Mouse (Mus musculus) embryonic facial prominence, embryonic 14.5 days (tissue): ENCODE measurements around the gene Hist2h2aa2. TPM values are rescaled to one million over a fixed set of nuclear protein-coding genes. Genes with fewer than 3 reads are reported as not detected.
A peak's percentile ranks its signal among the peaks of the same experiment; 100 is the strongest.
"Not testable (repeated sequence)": the region's sequence is repeated elsewhere in the genome, so short reads cannot be mapped to it uniquely, and the experiment has no call there.

Experiments
- ATAC-seq: fragments of 200-750 bp; cut with Nextera tagmentation; 2 replicates; pipeline ENCODE4 v1.8.0; 2017; ENCODE audit warnings: low read depth, moderate number of reproducible peaks, moderate TSS enrichment
- DNase-seq: peaks from one replicate; pipeline ENCODE4 v3.0.0-alpha.2; 2015; ENCODE audit warnings: low spot score
- H3K27ac ChIP-seq: fragments of 300-500 bp; sonication (generic); replicated peaks from 2 replicates; pipeline ENCODE4 v1.5.1; 2014; ENCODE audit warnings: low read depth, mild to moderate bottlenecking, low read length, moderate library complexity
- H3K27me3 ChIP-seq: fragments of 300-500 bp; sonication (generic); replicated peaks from 2 replicates; pipeline ENCODE4 v1.6.1; 2014; ENCODE audit warnings: low read length; ENCODE audit not compliant: control insufficient read depth, insufficient read depth
- H3K36me3 ChIP-seq: fragments of 300-500 bp; sonication (generic); 2 replicates; pipeline ENCODE4 v1.6.1; 2014; ENCODE audit warnings: low read length, mixed read lengths; ENCODE audit not compliant: control insufficient read depth, insufficient read depth
- H3K4me1 ChIP-seq: fragments of 300-500 bp; sonication (generic); 2 replicates; pipeline ENCODE4 v1.6.1; 2014; ENCODE audit warnings: antibody characterized with exemption, low read length; ENCODE audit not compliant: control insufficient read depth, insufficient read depth
- H3K4me2 ChIP-seq: fragments of 300-500 bp; sonication (generic); 2 replicates; pipeline ENCODE4 v1.6.1; 2014; ENCODE audit warnings: low read depth, mild to moderate bottlenecking, low read length, moderate library complexity, mixed read lengths
- H3K4me3 ChIP-seq: fragments of 300-500 bp; sonication (generic); 2 replicates; pipeline ENCODE4 v1.5.1; 2014; ENCODE audit warnings: low read depth, mild to moderate bottlenecking, low read length
- H3K9ac ChIP-seq: fragments of 300-500 bp; sonication (generic); 2 replicates; pipeline ENCODE4 v1.6.1; 2014; ENCODE audit warnings: low read depth, mild to moderate bottlenecking, low read length, moderate library complexity, mixed read lengths
- H3K9me3 ChIP-seq: fragments of 300-500 bp; sonication (generic); 2 replicates; pipeline ENCODE4 v1.6.1; 2016; ENCODE audit warnings: low read length; ENCODE audit not compliant: control insufficient read depth
- WGBS: fragments of 180-500 bp; shearing (Covaris S2); extraction: QIAGEN DNeasy Blood & Tissue Kit; methylation state at CpG from one replicate; pipeline ENCODE4 v1.1.7; 2014; 5-methylcytosine and 5-hydroxymethylcytosine counted together
- polyA plus RNA-seq: library from polyadenylated mRNA; unstranded; fragments of >200 nt; fragmentation: Nextera tagmentation; extraction: Ambion mirVana; gene quantifications from 2 replicates; pipeline ENCODE4 v1.2.1, GENCODE M21; 2014

The Hist2h2aa2 gene
- polyA plus RNA-seq, 1 experiment from 2014 or later = 57.6 TPM

GRCm38 (mm10) chr3:96269511-96270474 is 29.7 kb upstream of the Hist2h2aa2 start, which contains the start of gene Hist2h2bb:
Gene Hist2h2bb (plus strand): TSS chr3:96269752.
- H3K36me3 ChIP-seq = no peaks in the 10 kb centered on the region
- peak within 1 kb of the TSS; percentile 79 for H3K4me2 ChIP-seq
- H3K27ac ChIP-seq = peak within 1 kb of the TSS; percentile 98
- H3K4me1 ChIP-seq = peaks cover 5% of the 10 kb centered on the region
- no peaks in the 10 kb centered on the region for H3K27me3 ChIP-seq
- DNase-seq (peak; percentile 100), ATAC-seq (peak; percentile 95)
- peak within 1 kb of the TSS; percentile 80 for H3K9ac ChIP-seq
- H3K9me3 ChIP-seq = no peaks in the 10 kb centered on the region
- under 1% methylated on average over 45 of the region's 45 CpGs for WGBS
- H3K4me3 ChIP-seq = peak within 1 kb of the TSS; percentile 50

GRCm38 (mm10) chr3:96268776-96269378 is 28.8 kb upstream of the Hist2h2aa2 start:
- H3K4me3 ChIP-seq = peak overlapping the region; percentile 50
- H3K9me3 ChIP-seq, H3K27me3 ChIP-seq, DNase-seq, H3K36me3 ChIP-seq: not testable (repeated sequence)
- peaks cover 14% of the 10 kb centered on the region for H3K4me1 ChIP-seq
- peak overlapping the region; percentile 98 for H3K27ac ChIP-seq
- WGBS = under 1% methylated on average over 8 of the region's 44 CpGs
- peak overlapping the region; percentile 79 for H3K4me2 ChIP-seq
- peak; percentile 5 for ATAC-seq
- H3K9ac ChIP-seq = peak overlapping the region; percentile 71

DNA sequence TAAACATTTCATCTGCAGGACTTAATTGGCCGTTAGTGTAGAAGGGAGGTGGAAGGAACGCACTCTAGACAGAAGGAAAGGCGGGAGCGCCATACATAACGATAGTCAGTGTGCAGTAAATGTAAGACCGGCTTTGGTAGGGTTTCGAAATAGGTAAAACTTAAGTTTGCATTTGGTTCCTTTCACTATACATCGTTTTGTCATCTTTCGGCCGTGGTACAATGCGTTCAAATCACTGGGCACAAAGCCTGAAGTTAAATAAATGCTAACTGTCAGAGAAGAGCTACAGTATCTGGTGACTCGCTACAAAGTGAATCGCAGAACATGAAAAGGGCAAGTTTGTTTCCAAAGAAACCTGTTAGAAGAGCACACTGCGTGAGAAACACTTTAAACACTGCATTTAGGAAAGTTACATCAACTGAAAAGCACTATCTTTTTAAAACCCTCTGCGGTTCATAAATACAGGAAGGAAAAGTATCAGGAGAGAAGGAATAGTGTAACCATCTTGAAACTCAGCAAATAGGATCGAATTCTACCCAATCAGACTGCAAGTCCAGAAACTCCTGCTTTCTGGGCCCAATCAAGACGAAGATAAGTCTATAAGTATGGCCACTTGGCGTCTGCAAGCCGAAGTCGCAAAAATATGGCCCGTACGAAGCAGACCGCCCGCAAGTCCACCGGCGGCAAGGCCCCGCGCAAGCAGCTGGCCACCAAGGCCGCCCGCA is 28.1 kb upstream of the Hist2h2aa2 start, which contains the start of gene Hist2h3b:
Hist2h3b (plus strand) TSS at position 604 of the 725 bp plus-strand sequence.
- Histone ChIP-seq H3K9me3 (no peaks in the 10 kb centered on the region), H3K36me3 (no peaks in the 10 kb centered on the region), H3K4me2 (peak within 1 kb of the TSS; percentile 79), H3K4me1 (peaks cover 15% of the 10 kb centered on the region), H3K27ac (peak within 1 kb of the TSS; percentile 98), H3K27me3 (no peaks in the 10 kb centered on the region), H3K9ac (peak within 1 kb of the TSS; percentile 71), H3K4me3 (peak within 1 kb of the TSS; percentile 50)
- ATAC-seq (peak; percentile 72), DNase-seq (peak; percentile 97)
- WGBS = 24% methylated on average over 28 of the region's 30 CpGs

DNA sequence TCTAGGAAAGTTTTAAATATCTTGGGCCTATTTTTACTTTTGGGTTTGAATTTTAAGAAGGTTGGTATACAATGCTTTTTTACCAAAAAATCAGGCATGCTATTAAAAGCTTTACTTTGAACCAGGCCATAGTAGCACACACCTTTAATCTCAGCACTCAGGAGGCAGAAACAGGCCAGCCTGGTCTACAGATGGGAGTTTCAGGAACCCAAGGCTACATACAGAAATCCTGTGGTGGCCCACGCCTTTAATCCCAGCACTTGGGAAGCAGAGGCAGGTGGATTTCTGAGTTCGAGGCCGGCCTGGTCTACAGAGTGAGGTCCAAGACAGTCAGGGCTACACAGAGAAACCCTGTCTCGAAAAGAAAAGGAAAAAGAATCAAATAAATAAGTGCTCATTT is 27.5 kb upstream of the Hist2h2aa2 start:
- H3K27me3 ChIP-seq = no peaks in the 10 kb centered on the region
- no peak overlapping the region; the same call in 1 of the 2 replicates for H3K4me3 ChIP-seq
- ATAC-seq (no peak), DNase-seq (no peak)
- no peaks in the 10 kb centered on the region for H3K9me3 ChIP-seq
- H3K27ac ChIP-seq = peak overlapping the region; percentile 94
- H3K4me1 ChIP-seq = peaks cover 15% of the 10 kb centered on the region
- WGBS = 77% methylated on average over 4 of the region's 4 CpGs
- H3K36me3 ChIP-seq = no peaks in the 10 kb centered on the region
- peak overlapping the region; percentile 55 for H3K4me2 ChIP-seq
- no peak overlapping the region for H3K9ac ChIP-seq

DNA sequence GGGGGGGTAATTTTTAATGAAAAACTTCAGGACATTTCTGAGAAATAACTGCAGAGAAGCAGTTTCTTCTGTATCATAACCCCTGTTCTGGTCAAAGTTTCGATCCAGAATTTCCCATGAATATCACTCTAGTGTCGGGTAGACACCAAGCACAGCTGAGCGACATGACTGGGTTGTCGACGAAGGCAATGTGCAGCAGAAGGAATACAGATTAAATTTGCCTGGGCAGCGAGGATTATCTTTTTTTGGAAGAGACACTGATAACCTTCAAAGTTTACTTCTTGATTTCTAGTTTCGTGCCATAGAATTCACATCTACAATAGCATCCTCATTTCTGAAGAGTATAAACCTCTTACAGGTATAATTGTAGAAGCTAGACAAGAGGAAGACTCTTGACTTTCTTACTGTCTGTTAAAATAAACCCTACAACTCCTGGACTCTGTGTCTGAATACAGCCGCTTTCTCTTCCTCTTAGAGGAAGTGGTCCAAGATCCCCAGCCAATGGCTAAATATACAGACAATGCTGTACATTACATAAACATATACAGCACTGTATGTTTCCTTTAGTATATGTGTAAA is 26.1 kb upstream of the Hist2h2aa2 start:
- Histone ChIP-seq H3K9ac (no peak overlapping the region), H3K9me3 (no peaks in the 10 kb centered on the region), H3K4me2 (no peak overlapping the region), H3K4me1 (peaks cover 18% of the 10 kb centered on the region), H3K4me3 (no peak overlapping the region), H3K36me3 (no peaks in the 10 kb centered on the region), H3K27me3 (no peaks in the 10 kb centered on the region), H3K27ac (no peak overlapping the region)
- 85% methylated on average over 8 of the region's 8 CpGs for WGBS
- no peak for DNase-seq
- ATAC-seq = no peak

GRCm38 (mm10) chr3:96264404-96264949 is 24.4 kb upstream of the Hist2h2aa2 start:
- H3K27ac ChIP-seq = peak overlapping the region; percentile 99
- DNase-seq = no peak
- peak overlapping the region; percentile 76 for H3K4me2 ChIP-seq
- peak overlapping the region; percentile 59; the same call in 1 of the 2 replicates for H3K4me3 ChIP-seq
- peak overlapping the region; percentile 75 for H3K9ac ChIP-seq
- ATAC-seq = no peak
- H3K9me3 ChIP-seq = no peaks in the 10 kb centered on the region
- no peaks in the 10 kb centered on the region for H3K27me3 ChIP-seq
- H3K36me3 ChIP-seq = no peaks in the 10 kb centered on the region
- peaks cover 18% of the 10 kb centered on the region for H3K4me1 ChIP-seq
- WGBS = 72% methylated on average over 7 of the region's 7 CpGs

- Histone ChIP-seq H3K36me3 (no peaks in the 10 kb centered on the region), H3K9me3 (no peaks in the 10 kb centered on the region), H3K27me3 (no peaks in the 10 kb centered on the region), H3K4me2 (peak overlapping the region; percentile 76), H3K9ac (peak overlapping the region; percentile 75), H3K27ac (peak overlapping the region; percentile 99), H3K4me3 (peak overlapping the region; percentile 59), H3K4me1 (peaks cover 18% of the 10 kb centered on the region)
- 6% methylated on average over 27 of the region's 27 CpGs for WGBS
- peak; percentile 74 for DNase-seq
- ATAC-seq = peak; percentile 16; the same call in 1 of the 2 replicates
Measured at GRCm38 (mm10) chr3:96263558-96264403, 23.7 kb upstream of the Hist2h2aa2 start.
